Mouse (Mus musculus) embryonic facial prominence, embryonic 12.5 days (tissue): ENCODE measurements around the gene 1110065P20Rik. TPM values are rescaled to one million over a fixed set of nuclear protein-coding genes. Genes with fewer than 3 reads are reported as not detected.
A peak's percentile ranks its signal among the peaks of the same experiment; 100 is the strongest.

Source experiments
- ATAC-seq: fragments of 200-750 bp; cut with Nextera tagmentation; 2 replicates; pipeline ENCODE4 v1.8.0; 2017; ENCODE audit not compliant: insufficient number of reproducible peaks, insufficient read depth, low FRiP score, low TSS enrichment
- H3K27ac ChIP-seq: fragments of 300-500 bp; sonication (generic); 2 replicates; pipeline ENCODE4 v1.5.1; 2016; ENCODE audit warnings: mild to moderate bottlenecking
- H3K27me3 ChIP-seq: fragments of 300-500 bp; sonication (generic); 2 replicates; pipeline ENCODE4 v1.6.1; 2016; ENCODE audit warnings: mild to moderate bottlenecking, moderate library complexity
- H3K36me3 ChIP-seq: fragments of 300-500 bp; sonication (generic); 2 replicates; pipeline ENCODE4 v1.6.1; 2016; ENCODE audit warnings: mild to moderate bottlenecking
- H3K4me1 ChIP-seq: fragments of 300-500 bp; sonication (generic); 2 replicates; pipeline ENCODE4 v1.6.1; 2016
- H3K4me2 ChIP-seq: fragments of 300-500 bp; sonication (generic); replicated peaks from 2 replicates; pipeline ENCODE4 v1.6.1; 2016; ENCODE audit warnings: mild to moderate bottlenecking, moderate library complexity
- H3K4me3 ChIP-seq: fragments of 300-500 bp; sonication (generic); 2 replicates; pipeline ENCODE4 v1.5.1; 2016; ENCODE audit warnings: mild to moderate bottlenecking
- H3K9ac ChIP-seq: fragments of 300-500 bp; sonication (generic); 2 replicates; pipeline ENCODE4 v1.6.1; 2016; ENCODE audit warnings: mild to moderate bottlenecking, moderate library complexity
- H3K9me3 ChIP-seq: fragments of 300-500 bp; sonication (generic); 2 replicates; pipeline ENCODE4 v1.6.1; 2016; ENCODE audit warnings: mild to moderate bottlenecking, moderate library complexity
- WGBS: fragments of 180-500 bp; shearing (Covaris S2); methylation state at CpG from one replicate; pipeline ENCODE4 v1.1.7; 2016; 5-methylcytosine and 5-hydroxymethylcytosine counted together
- polyA plus RNA-seq: library from polyadenylated mRNA; unstranded; fragments of >200 nt; fragmentation: Nextera tagmentation; extraction: Ambion mirVana; gene quantifications from 2 replicates; pipeline ENCODE4 v1.2.1, GENCODE M21; 2016

Gene 1110065P20Rik
- polyA plus RNA-seq, 1 experiment from 2014 or later, result 62.8 TPM

DNA sequence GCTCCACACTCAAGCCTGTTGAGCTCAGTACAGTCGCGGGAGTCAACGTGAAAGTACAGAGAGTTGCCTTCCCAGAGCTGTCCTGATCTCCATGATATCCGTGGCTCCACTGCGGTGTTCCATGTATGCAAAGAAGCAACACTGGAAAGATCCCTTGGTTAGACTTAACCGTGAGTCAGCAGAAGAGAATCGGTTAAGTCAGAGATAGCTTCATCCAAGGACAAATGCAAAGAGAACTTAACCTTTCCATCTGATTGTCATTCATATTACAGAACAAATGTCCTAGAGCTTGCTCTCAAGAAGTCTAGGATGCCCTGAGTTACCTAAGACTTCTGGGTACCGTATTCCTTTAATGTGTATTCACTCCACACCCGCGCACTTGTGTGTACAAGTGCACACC lies 18.2 kb downstream of the 1110065P20Rik start:
- no peak overlapping the region for H3K4me3 ChIP-seq
- H3K4me2 ChIP-seq, result no peak overlapping the region
- no peak overlapping the region for H3K9ac ChIP-seq
- no peaks in the 10 kb centered on the region for H3K27me3 ChIP-seq
- no peaks in the 10 kb centered on the region for H3K4me1 ChIP-seq
- no peak for ATAC-seq
- no peaks in the 10 kb centered on the region for H3K9me3 ChIP-seq
- H3K27ac ChIP-seq, result no peak overlapping the region
- WGBS, result 95% methylated on average over 10 of the region's 10 CpGs
- H3K36me3 ChIP-seq, result peaks cover 56% of the 10 kb centered on the region

DNA sequence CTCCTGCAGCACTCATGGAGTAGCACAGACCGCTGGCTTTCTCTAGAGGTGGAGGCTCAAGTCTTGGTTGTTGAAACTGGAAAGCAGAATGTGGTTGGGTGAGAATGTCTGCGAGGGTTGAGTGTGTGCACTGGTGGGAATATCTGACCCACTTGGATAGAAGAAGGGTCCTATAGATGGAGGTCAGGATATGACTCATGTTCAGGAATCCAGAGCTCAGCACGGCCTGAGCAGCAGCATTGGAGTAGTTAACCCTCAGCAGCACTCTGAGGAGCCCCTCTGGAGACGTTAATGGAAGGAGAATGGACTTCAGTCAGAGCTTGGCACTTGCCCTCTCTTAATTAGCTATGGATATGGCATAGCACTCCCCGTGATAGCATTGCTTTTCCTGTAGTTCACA lies 21.3 kb downstream of the 1110065P20Rik start:
- H3K27me3 ChIP-seq, result no peaks in the 10 kb centered on the region
- H3K4me1 ChIP-seq, result no peaks in the 10 kb centered on the region
- no peak overlapping the region for H3K27ac ChIP-seq
- no peak overlapping the region for H3K4me3 ChIP-seq
- H3K9ac ChIP-seq, result no peak overlapping the region
- no peak overlapping the region for H3K4me2 ChIP-seq
- no peaks in the 10 kb centered on the region for H3K9me3 ChIP-seq
- H3K36me3 ChIP-seq, result peaks cover 60% of the 10 kb centered on the region
- ATAC-seq, result no peak
- WGBS, result 84% methylated on average over 5 of the region's 5 CpGs

DNA sequence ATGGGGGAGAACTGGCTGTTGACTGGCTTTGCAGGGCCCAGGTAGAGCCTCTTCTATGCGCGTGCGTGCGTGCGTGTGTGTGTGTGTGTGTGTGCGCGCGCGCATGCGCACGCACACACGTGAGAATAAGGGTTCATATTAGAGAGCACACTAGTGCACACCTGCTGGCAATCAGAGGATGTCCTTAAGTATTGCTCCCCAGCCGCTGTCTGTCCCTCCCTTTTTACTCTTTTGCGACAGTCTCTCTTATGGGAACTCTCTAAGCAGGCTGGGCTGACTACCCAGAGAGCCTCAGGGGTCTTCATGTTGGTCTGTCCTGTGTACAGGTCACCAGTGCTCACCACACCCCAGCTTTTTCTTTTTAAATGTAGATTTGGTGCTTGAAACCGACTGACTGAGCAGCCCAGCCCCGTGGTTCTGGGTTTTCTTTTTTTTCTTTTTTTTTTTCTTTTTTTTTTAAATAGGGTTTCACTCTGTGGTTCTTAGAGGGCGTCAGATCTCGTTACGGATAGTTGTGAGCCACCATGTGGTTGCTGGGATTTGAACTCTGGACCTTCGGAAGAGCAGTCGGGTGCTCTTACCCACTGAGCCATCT lies 25.5 kb downstream of the 1110065P20Rik start:
- 93% methylated on average over 21 of the region's 21 CpGs for WGBS
- Histone ChIP-seq H3K4me2 (no peak overlapping the region), H3K9me3 (no peaks in the 10 kb centered on the region), H3K4me1 (no peaks in the 10 kb centered on the region), H3K9ac (no peak overlapping the region), H3K27ac (no peak overlapping the region), H3K4me3 (no peak overlapping the region), H3K36me3 (peaks cover 64% of the 10 kb centered on the region), H3K27me3 (no peaks in the 10 kb centered on the region)
- no peak for ATAC-seq

GRCm38 (mm10) chr4:124824967-124825366 lies 26.0 kb downstream of the 1110065P20Rik start:
- no peak overlapping the region for H3K9ac ChIP-seq
- H3K27me3 ChIP-seq, result no peaks in the 10 kb centered on the region
- no peak overlapping the region for H3K4me2 ChIP-seq
- H3K9me3 ChIP-seq, result no peaks in the 10 kb centered on the region
- no peak for ATAC-seq
- H3K36me3 ChIP-seq, result peaks cover 65% of the 10 kb centered on the region
- no peak overlapping the region for H3K27ac ChIP-seq
- no peaks in the 10 kb centered on the region for H3K4me1 ChIP-seq
- 91% methylated on average over 6 of the region's 6 CpGs for WGBS
- no peak overlapping the region for H3K4me3 ChIP-seq

GRCm38 (mm10) chr4:124818832-124819231 lies 32.2 kb downstream of the 1110065P20Rik start:
- H3K4me2 ChIP-seq, result no peak overlapping the region
- no peak overlapping the region for H3K4me3 ChIP-seq
- no peak for ATAC-seq
- H3K27me3 ChIP-seq, result no peaks in the 10 kb centered on the region
- peaks cover 36% of the 10 kb centered on the region for H3K36me3 ChIP-seq
- no peaks in the 10 kb centered on the region for H3K9me3 ChIP-seq
- WGBS, result 96% methylated on average over 4 of the region's 4 CpGs
- H3K9ac ChIP-seq, result no peak overlapping the region
- no peaks in the 10 kb centered on the region for H3K4me1 ChIP-seq
- no peak overlapping the region for H3K27ac ChIP-seq

DNA sequence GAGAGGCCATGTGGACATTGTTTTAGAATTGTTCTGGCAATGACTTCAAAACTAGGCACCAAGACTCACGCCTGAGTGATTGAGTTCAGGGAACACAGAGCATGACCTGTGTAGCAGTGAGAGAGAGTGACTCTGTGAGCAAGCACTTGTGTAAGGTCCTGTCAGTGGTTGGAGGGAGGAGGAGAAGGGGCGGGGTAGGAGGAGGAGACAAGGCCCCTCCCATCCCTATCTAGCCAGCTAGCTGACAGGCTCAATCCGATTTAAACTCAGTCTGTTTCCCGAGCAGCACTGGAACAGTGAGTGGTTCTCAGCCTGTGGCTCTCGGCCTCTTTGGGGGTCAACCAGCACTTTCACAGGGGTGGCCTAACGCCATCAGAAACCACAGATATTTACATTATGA lies 33.2 kb downstream of the 1110065P20Rik start:
- ATAC-seq, result no peak
- H3K9ac ChIP-seq, result no peak overlapping the region
- 26% methylated on average over 6 of the region's 6 CpGs for WGBS
- no peak overlapping the region for H3K27ac ChIP-seq
- H3K4me3 ChIP-seq, result no peak overlapping the region
- H3K27me3 ChIP-seq, result no peaks in the 10 kb centered on the region
- no peak overlapping the region for H3K4me2 ChIP-seq
- H3K36me3 ChIP-seq, result peaks cover 26% of the 10 kb centered on the region
- H3K9me3 ChIP-seq, result no peaks in the 10 kb centered on the region
- H3K4me1 ChIP-seq, result no peaks in the 10 kb centered on the region

GRCm38 (mm10) chr4:124815901-124816300 lies 35.1 kb downstream of the 1110065P20Rik start:
- no peaks in the 10 kb centered on the region for H3K9me3 ChIP-seq
- peaks cover 15% of the 10 kb centered on the region for H3K36me3 ChIP-seq
- H3K4me1 ChIP-seq, result no peaks in the 10 kb centered on the region
- ATAC-seq, result no peak
- no peak overlapping the region for H3K9ac ChIP-seq
- H3K27ac ChIP-seq, result no peak overlapping the region
- no peaks in the 10 kb centered on the region for H3K27me3 ChIP-seq
- 93% methylated on average over 11 of the region's 11 CpGs for whole genome bisulfite sequencing
- H3K4me2 ChIP-seq, result no peak overlapping the region
- no peak overlapping the region for H3K4me3 ChIP-seq

GRCm38 (mm10) chr4:124811347-124811975 lies 39.5 kb downstream of the 1110065P20Rik start:
- Histone ChIP-seq H3K9me3 (no peaks in the 10 kb centered on the region), H3K4me3 (no peak overlapping the region), H3K4me1 (no peaks in the 10 kb centered on the region), H3K27me3 (no peaks in the 10 kb centered on the region), H3K9ac (no peak overlapping the region), H3K4me2 (no peak overlapping the region), H3K27ac (no peak overlapping the region), H3K36me3 (peaks cover 22% of the 10 kb centered on the region)
- no peak for ATAC-seq
- 45% methylated on average over 9 of the region's 9 CpGs for WGBS

DNA sequence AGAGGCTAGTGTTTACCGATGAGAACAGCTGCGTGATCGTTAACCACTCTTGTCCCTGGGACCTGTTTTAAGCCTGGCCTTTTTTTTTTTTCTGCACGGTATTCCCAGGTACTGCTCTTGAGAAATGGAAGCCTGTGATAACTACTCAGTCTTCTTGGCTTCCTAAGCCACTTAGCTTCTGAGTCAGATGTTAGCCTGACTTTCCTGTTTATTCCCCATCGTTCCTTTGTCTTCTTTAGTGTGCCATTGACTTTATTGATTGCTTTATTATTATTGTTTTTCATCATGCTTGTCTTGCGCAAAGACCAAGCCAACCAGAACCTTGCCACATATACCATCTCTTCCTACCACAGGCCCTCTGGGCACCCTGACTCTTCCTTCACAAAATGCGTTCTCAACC lies 40.9 kb downstream of the 1110065P20Rik start:
- Histone ChIP-seq H3K27ac (no peak overlapping the region), H3K4me2 (no peak overlapping the region), H3K36me3 (peaks cover 32% of the 10 kb centered on the region), H3K9ac (no peak overlapping the region), H3K4me1 (no peaks in the 10 kb centered on the region), H3K27me3 (no peaks in the 10 kb centered on the region), H3K4me3 (no peak overlapping the region), H3K9me3 (no peaks in the 10 kb centered on the region)
- ATAC-seq, result no peak
- WGBS, result 93% methylated on average over 7 of the region's 7 CpGs

- Histone ChIP-seq H3K4me1 (no peaks in the 10 kb centered on the region), H3K4me2 (no peak overlapping the region), H3K36me3 (peaks cover 39% of the 10 kb centered on the region), H3K27me3 (no peaks in the 10 kb centered on the region), H3K9ac (no peak overlapping the region), H3K27ac (no peak overlapping the region), H3K9me3 (no peaks in the 10 kb centered on the region), H3K4me3 (no peak overlapping the region)
- WGBS, result 84% methylated on average over 9 of the region's 9 CpGs
- ATAC-seq, result no peak
Measured at GRCm38 (mm10) chr4:124809136-124809883, 41.7 kb downstream of the 1110065P20Rik start.

- Histone ChIP-seq H3K9me3 (no peaks in the 10 kb centered on the region), H3K36me3 (peaks cover 40% of the 10 kb centered on the region), H3K27ac (no peak overlapping the region), H3K4me1 (peaks cover 2% of the 10 kb centered on the region), H3K4me2 (no peak overlapping the region), H3K9ac (no peak overlapping the region), H3K4me3 (no peak overlapping the region), H3K27me3 (no peaks in the 10 kb centered on the region)
- 84% methylated on average over 5 of the region's 5 CpGs for WGBS
- no peak for ATAC-seq
Measured at GRCm38 (mm10) chr4:124808511-124808910, 42.5 kb downstream of the 1110065P20Rik start.

- Histone ChIP-seq H3K36me3 (peaks cover 45% of the 10 kb centered on the region), H3K27ac (no peak overlapping the region), H3K9ac (peak overlapping the region; percentile 90; the same call in 1 of the 2 replicates)
Measured at GRCm38 (mm10) chr4:124803406-124803805, 47.6 kb downstream of the 1110065P20Rik start.

More at GRCm38 (mm10) chr4:124803406-124803805, 47.6 kb downstream of the 1110065P20Rik start:
- Histone ChIP-seq H3K4me2 (peak overlapping the region; percentile 68), H3K9me3 (no peaks in the 10 kb centered on the region), H3K27me3 (no peaks in the 10 kb centered on the region), H3K4me1 (peaks cover 7% of the 10 kb centered on the region), H3K4me3 (peak overlapping the region; percentile 72)
- ATAC-seq, result no peak
- whole genome bisulfite sequencing, result 76% methylated on average over 6 of the region's 6 CpGs
